Mouse (Mus musculus): ENCODE measurements around the gene C2cd4c.

C2cd4c gene

GRCm38 (mm10) chr10:79613578-79614304 is at the start of gene C2cd4c:
C2cd4c (minus strand) TSS chr10:79614025.
- DNase-seq (ENCODE audit: extremely low spot score) = peak; percentile 83

DNA sequence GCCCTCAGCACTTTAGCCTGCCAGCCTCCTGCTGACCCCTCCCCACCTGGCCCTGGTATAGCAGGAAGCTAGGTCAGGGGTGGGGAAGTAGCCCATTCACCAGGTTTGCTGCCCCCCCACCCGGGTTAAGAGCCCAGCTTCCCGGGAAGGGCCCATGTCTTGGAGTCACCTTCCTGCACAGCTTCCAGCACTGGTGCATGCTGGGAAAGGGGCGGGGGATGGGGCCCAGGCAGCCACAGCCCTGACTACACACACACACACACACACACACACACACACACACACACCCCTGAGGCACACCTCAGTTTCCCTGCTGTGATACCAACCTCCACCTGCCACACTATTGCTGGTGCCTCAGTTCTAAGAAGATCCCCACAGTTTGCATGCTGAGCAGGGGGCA is 48.0 kb upstream of the C2cd4c start:
- no peak for DNase-seq (ENCODE audit: extremely low spot score)

DNA sequence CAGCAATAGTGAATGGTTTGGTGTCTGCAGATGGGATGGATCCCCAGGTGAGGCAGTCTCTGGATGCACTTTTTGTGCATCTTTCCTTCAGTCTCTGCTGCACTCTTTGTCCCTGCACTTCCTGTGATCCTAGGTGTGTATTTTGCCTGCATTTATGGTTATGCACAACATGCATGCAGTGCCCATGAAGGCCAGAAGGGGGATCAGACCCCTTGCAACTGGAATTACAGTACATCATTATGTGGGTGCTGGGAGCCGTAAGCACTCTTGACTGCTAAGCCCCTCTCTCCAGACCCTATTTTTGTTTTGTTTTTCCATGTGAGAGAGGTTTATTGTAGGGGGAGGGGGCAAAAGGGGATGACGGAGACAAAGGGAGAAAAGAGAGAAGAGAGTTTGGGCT is 46.5 kb upstream of the C2cd4c start:
- no peak for DNase-seq (ENCODE audit: extremely low spot score)

- DNase-seq (ENCODE audit: extremely low spot score) = no peak
Observed at GRCm38 (mm10) chr10:79658829-79659228, 45.0 kb upstream of the C2cd4c start.

GRCm38 (mm10) chr10:79654946-79655395 is 41.1 kb upstream of the C2cd4c start:
- DNase-seq (ENCODE audit: extremely low spot score) = no peak

GRCm38 (mm10) chr10:79652789-79653188 is 39.0 kb upstream of the C2cd4c start:
- no peak for DNase-seq (ENCODE audit: extremely low spot score)

DNA sequence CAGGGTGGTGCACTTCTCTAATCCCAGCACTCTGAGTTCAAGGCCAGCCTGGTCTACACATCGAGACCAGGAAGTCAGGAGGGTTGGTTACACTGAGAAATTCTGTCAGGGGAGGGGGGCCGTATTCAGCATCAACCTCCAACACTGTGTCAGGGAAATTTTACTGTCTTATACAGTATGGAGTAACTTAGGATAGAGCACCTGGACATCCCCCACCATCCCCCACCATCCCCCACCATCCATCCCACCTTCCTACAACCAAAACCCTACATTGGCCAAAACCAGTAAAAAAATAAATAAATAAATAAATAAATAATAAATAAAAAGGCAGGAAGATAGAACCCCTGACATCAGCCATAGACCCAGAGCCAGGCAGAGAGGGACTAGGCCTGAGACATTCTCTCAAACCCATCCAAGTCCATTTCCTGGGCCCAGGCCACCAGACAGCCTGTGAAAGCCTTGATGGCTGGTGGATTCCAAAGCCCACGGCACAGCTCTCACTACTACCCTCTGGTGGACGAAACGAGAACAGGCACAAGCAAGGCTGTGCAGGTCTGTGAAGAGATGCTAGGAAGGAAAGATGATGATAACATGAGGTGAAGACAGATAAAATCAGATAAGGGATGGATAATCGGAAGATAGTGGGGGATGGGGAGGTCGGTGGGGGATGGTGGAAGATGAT is 35.4 kb upstream of the C2cd4c start:
- peak; percentile 71 for DNase-seq (ENCODE audit: extremely low spot score)

DNA sequence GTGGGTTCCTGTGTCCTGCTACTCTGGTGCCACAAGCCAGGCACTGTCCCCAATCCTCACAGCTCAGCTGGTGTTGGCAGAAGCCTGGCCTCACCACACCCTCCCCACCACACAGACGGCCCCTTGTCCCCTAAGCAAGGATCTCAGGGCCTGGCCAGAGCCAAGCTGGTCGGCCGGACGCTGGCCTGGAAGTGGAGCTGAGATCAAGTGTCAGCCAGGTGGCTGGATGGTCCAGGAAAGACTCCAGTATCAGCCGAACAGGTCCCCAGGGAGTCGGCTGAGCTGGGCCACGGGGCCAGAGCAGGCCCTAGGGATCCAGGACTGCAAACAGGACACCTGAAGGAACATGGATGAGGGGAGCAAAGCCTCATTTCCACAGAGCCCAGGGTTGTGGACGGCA is 31.9 kb upstream of the C2cd4c start, which contains the start of gene Odf3l2:
TSS of gene Odf3l2 (minus strand) at position 28 of the 400 bp plus-strand sequence.
- DNase-seq (ENCODE audit: extremely low spot score) = no peak

GRCm38 (mm10) chr10:79638486-79639204 is 24.8 kb upstream of the C2cd4c start:
- DNase-seq (ENCODE audit: extremely low spot score) = peak; percentile 73

GRCm38 (mm10) chr10:79637128-79638110 is 23.6 kb upstream of the C2cd4c start, which contains the start of gene Shc2:
Shc2 (minus strand) TSS chr10:79637918.
- peak; percentile 86 for DNase-seq (ENCODE audit: extremely low spot score)

GRCm38 (mm10) chr10:79636287-79636686 is 22.5 kb upstream of the C2cd4c start:
- DNase-seq (ENCODE audit: extremely low spot score) = no peak

DNA sequence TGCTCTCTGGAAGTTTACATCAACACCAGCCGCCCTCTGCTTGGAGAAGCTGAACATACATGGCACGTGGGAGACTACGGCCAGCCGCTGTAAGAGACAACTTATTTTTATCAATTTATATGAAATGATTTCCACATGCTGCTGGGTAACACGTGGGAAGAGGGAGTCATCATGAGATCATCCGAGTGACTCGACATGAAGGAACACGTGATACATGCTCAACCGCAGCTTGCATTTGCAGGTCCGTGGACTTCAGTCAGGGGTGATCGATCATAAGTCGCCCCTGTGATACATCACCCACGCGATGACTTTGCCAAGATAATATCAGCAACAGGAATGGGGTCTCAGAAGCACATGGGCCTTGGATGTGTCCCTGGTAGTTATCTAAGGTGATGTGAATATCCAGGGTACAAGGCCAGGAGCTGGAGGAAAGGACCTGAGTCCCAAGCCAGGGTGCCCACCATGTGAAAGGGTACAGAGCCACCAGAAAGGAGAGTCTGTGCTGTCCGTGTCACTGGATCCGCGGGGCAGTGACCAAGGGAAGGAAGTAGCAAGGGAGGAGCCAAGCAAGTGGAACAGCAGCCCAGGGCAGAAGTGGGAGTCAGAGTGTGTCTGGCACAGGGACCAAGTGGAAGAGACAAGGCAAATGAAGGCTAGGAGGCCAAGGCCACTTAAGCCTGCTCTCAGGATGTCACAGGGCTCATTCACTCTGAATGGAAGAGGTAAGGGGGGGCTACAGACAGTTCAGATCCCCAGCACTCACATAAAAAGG is 19.4 kb upstream of the C2cd4c start:
- no peak for DNase-seq (ENCODE audit: extremely low spot score)

- no peak for DNase-seq (ENCODE audit: extremely low spot score)
Observed at GRCm38 (mm10) chr10:79631432-79631831, 17.6 kb upstream of the C2cd4c start.

DNA sequence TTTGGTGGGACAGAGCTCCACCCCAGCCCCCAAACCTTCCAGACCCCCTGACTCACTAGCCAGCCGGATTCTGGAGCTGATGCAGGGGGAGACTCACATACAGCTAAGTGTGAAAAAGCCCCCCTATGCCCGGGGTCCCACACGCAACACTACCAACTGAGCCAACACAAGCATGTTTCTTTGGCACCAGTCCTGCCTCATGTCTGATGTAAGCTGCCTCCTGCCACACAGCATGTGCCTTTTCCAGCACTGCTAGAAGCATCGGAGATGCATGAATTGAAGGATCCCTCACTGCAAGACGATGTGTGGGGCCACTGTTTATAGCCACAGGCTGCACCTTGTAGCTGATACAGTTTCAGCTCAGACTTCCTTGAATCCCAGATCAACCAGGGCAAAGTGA is 14.6 kb upstream of the C2cd4c start:
- no peak for DNase-seq (ENCODE audit: extremely low spot score)

GRCm38 (mm10) chr10:79626156-79626555 is 12.3 kb upstream of the C2cd4c start:
- no peak for DNase-seq (ENCODE audit: extremely low spot score)

GRCm38 (mm10) chr10:79625398-79625797 is 11.6 kb upstream of the C2cd4c start:
- no peak for DNase-seq (ENCODE audit: extremely low spot score)

DNA sequence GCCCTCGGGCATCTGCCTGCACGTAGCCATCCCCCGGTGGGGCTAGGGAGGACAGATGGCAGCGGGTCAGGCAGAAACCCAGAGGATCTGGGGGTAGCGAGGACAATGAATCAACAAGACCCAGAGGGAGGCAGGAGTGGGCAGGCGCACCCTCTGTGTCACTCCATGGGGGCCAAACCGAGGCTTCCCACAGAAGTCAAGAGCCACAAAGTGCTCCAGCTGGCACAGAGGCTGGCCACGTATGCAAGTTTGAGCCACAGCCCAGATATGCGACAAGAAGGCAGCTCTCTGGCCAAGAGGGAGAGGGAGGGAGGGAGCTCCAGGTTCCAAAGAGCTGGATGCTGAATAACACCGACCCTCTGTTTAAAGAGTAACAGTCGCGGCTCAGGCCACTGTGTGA is 10.1 kb upstream of the C2cd4c start:
- no peak for DNase-seq (ENCODE audit: extremely low spot score)

GRCm38 (mm10) chr10:79616376-79616775 is 2.6 kb upstream of the C2cd4c start:
- DNase-seq (ENCODE audit: extremely low spot score) = no peak

DNA sequence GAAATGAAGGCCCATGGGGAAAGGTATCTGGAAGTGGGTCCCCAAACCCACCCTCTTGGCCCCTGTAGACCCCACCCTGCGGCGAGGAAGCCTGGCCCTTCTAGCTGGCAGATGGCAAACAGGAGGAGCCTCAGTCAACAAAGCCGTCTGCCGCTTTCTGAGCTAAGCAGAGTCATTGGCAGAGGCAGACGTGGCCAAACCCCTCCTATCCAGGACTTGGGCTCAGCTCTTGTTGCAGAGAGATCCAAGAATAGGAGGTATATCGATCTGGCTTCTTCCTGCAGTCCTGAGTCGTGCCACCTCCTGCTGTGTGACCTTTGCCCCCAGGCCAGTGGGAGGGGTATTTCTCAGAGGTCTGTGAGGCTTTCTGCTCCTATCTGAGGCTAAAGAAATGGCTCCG is 2.0 kb upstream of the C2cd4c start:
- peak; percentile 42 for DNase-seq (ENCODE audit: extremely low spot score)

GRCm38 (mm10) chr10:79614305-79614643 is 449 bp upstream of the C2cd4c start:
- no peak for DNase-seq (ENCODE audit: extremely low spot score)

All from embryo, embryonic 9.5 days (tissue).